Comparison of ENCODE assay signal across 10 mouse cellular contexts in genomic region chr13:43235982-43236381, GRCm38 (mm10).
A peak's percentile ranks its signal among the peaks of the same experiment; 100 is the strongest.
DNase-seq lines count a peak whose midpoint lies in the region; ATAC-seq lines count a peak whose summit lies in the region.
"Had no signal": no experiment of that assay in that cellular context is flagged by ENCODE, and none has a peak within 500 bp of the region (broad histone marks: within the 10 kb centered on the region; RNA-seq: fewer than 3 reads in every experiment).

No protein-coding gene starts in this region.

- no peaks in the 10 kb centered on the region for H3K9me3 ChIP-seq in forebrain, embryonic 13.5 days (replicated peaks)
- H3K9me3 ChIP-seq in forebrain, embryonic 16.5 days (ENCODE audit: control insufficient read depth, low read length), result no peaks in the 10 kb centered on the region
- H3K9me3 ChIP-seq in hindbrain, embryonic 15.5 days, result no peaks in the 10 kb centered on the region
- no peaks in the 10 kb centered on the region for H3K9me3 ChIP-seq in hindbrain, embryonic 11.5 days (ENCODE audit: control insufficient read depth, low read length)
- no peaks in the 10 kb centered on the region for H3K9me3 ChIP-seq in neural tube, embryonic 13.5 days
- no peaks in the 10 kb centered on the region for H3K9me3 ChIP-seq in neural tube, embryonic 15.5 days (replicated peaks)

- ATAC-seq in forebrain, embryonic 13.5 days, result no peak
- no peak for ATAC-seq in forebrain, embryonic 16.5 days
- no peak for ATAC-seq in hindbrain, embryonic 15.5 days (ENCODE audit: low FRiP score, low read depth)
- ATAC-seq in hindbrain, embryonic 11.5 days (ENCODE audit: low FRiP score), result no peak
- no peak for ATAC-seq in neural tube, embryonic 13.5 days (ENCODE audit: low read depth)
- no peak for ATAC-seq in neural tube, embryonic 15.5 days (ENCODE audit: low FRiP score)

- no peak overlapping the region for H3K4me2 ChIP-seq in forebrain, embryonic 13.5 days
- no peak overlapping the region for H3K4me2 ChIP-seq in forebrain, embryonic 16.5 days (ENCODE audit: low read length)
- H3K4me2 ChIP-seq in hindbrain, embryonic 15.5 days, result no peak overlapping the region
- H3K4me2 ChIP-seq in hindbrain, embryonic 11.5 days (replicated peaks; ENCODE audit: low read depth, low read length), result no peak overlapping the region
- no peak overlapping the region for H3K4me2 ChIP-seq in neural tube, embryonic 13.5 days
- H3K4me2 ChIP-seq in neural tube, embryonic 15.5 days, result no peak overlapping the region

- no peak for DNase-seq in hindbrain, embryonic 11.5 days (ENCODE audit: low spot score)
- DNase-seq in neural tube, embryonic 10.5 days (ENCODE audit: extremely low spot score, low spot score), result no peak
- DNase-seq in ovary, postnatal 36 days (ENCODE audit: low spot score), result no peak
- DNase-seq: adrenal gland, postnatal 14 days; cerebellum, adult 9-11 months had no signal

- no peak overlapping the region for H3K4me3 ChIP-seq in forebrain, embryonic 13.5 days
- no peak overlapping the region for H3K4me3 ChIP-seq in forebrain, embryonic 16.5 days (replicated peaks; ENCODE audit: low read length)
- H3K4me3 ChIP-seq in hindbrain, embryonic 15.5 days, result no peak overlapping the region
- no peak overlapping the region for H3K4me3 ChIP-seq in hindbrain, embryonic 11.5 days (ENCODE audit: low read depth, low read length)
- no peak overlapping the region for H3K4me3 ChIP-seq in neural tube, embryonic 13.5 days
- H3K4me3 ChIP-seq in neural tube, embryonic 15.5 days (replicated peaks), result no peak overlapping the region

- H3K4me1 ChIP-seq in forebrain, embryonic 13.5 days, result peaks cover 41% of the 10 kb centered on the region
- peaks cover 20% of the 10 kb centered on the region for H3K4me1 ChIP-seq in forebrain, embryonic 16.5 days (replicated peaks; ENCODE audit: control insufficient read depth, insufficient read depth, low read length)
- peaks cover 34% of the 10 kb centered on the region for H3K4me1 ChIP-seq in hindbrain, embryonic 15.5 days (replicated peaks)
- H3K4me1 ChIP-seq in hindbrain, embryonic 11.5 days (replicated peaks; ENCODE audit: control insufficient read depth, insufficient read depth, low read length), result no peaks in the 10 kb centered on the region
- H3K4me1 ChIP-seq in neural tube, embryonic 13.5 days (replicated peaks), result peaks cover 46% of the 10 kb centered on the region
- H3K4me1 ChIP-seq in neural tube, embryonic 15.5 days, result peaks cover 32% of the 10 kb centered on the region

- WGBS in forebrain, embryonic 13.5 days, result 85% methylated on average over 4 of the region's 4 CpGs
- WGBS in forebrain, embryonic 16.5 days, result 88% methylated on average over 4 of the region's 4 CpGs
- 79% methylated on average over 4 of the region's 4 CpGs for WGBS in hindbrain, embryonic 15.5 days
- 74% methylated on average over 4 of the region's 4 CpGs for WGBS in hindbrain, embryonic 11.5 days
- WGBS in neural tube, embryonic 13.5 days, result 80% methylated on average over 4 of the region's 4 CpGs
- WGBS in neural tube, embryonic 15.5 days, result 88% methylated on average over 4 of the region's 4 CpGs

- no peaks in the 10 kb centered on the region for H3K27me3 ChIP-seq in forebrain, embryonic 13.5 days
- H3K27me3 ChIP-seq in forebrain, embryonic 16.5 days (replicated peaks; ENCODE audit: control insufficient read depth, insufficient read depth, low read length), result no peaks in the 10 kb centered on the region
- H3K27me3 ChIP-seq in hindbrain, embryonic 15.5 days, result no peaks in the 10 kb centered on the region
- H3K27me3 ChIP-seq in hindbrain, embryonic 11.5 days (ENCODE audit: control insufficient read depth, insufficient read depth, low read length), result no peaks in the 10 kb centered on the region
- no peaks in the 10 kb centered on the region for H3K27me3 ChIP-seq in neural tube, embryonic 13.5 days
- no peaks in the 10 kb centered on the region for H3K27me3 ChIP-seq in neural tube, embryonic 15.5 days (replicated peaks)

- H3K27ac ChIP-seq in forebrain, embryonic 13.5 days, result 0 out of 2 replicates have a peak overlapping the region, but pooled peaks have one; percentile 1
- H3K27ac ChIP-seq in forebrain, embryonic 16.5 days (ENCODE audit: low read length), result no peak overlapping the region
- peak overlapping the region; percentile 52 for H3K27ac ChIP-seq in hindbrain, embryonic 15.5 days (replicated peaks)
- H3K27ac ChIP-seq in hindbrain, embryonic 11.5 days (ENCODE audit: low read depth, low read length), result no peak overlapping the region
- peak overlapping the region; percentile 64 for H3K27ac ChIP-seq in neural tube, embryonic 13.5 days (replicated peaks)
- H3K27ac ChIP-seq in neural tube, embryonic 15.5 days (replicated peaks), result 0 out of 2 replicates have a peak overlapping the region, but pooled peaks have one; percentile 24

- no peak overlapping the region for H3K9ac ChIP-seq in forebrain, embryonic 13.5 days
- no peak overlapping the region for H3K9ac ChIP-seq in forebrain, embryonic 16.5 days (replicated peaks; ENCODE audit: low read depth, low read length)
- H3K9ac ChIP-seq in hindbrain, embryonic 15.5 days, result no peak overlapping the region
- H3K9ac ChIP-seq in hindbrain, embryonic 11.5 days (ENCODE audit: low read depth, low read length), result no peak overlapping the region
- no peak overlapping the region for H3K9ac ChIP-seq in neural tube, embryonic 13.5 days
- no peak overlapping the region for H3K9ac ChIP-seq in neural tube, embryonic 15.5 days (replicated peaks)

- H3K36me3 ChIP-seq in forebrain, embryonic 13.5 days (ENCODE audit: poor library complexity, severe bottlenecking), result no peaks in the 10 kb centered on the region
- H3K36me3 ChIP-seq in forebrain, embryonic 16.5 days (ENCODE audit: control insufficient read depth, insufficient read depth), result no peaks in the 10 kb centered on the region
- H3K36me3 ChIP-seq in hindbrain, embryonic 15.5 days, result no peaks in the 10 kb centered on the region
- H3K36me3 ChIP-seq in hindbrain, embryonic 11.5 days (ENCODE audit: control insufficient read depth, insufficient read depth, low read length), result no peaks in the 10 kb centered on the region
- no peaks in the 10 kb centered on the region for H3K36me3 ChIP-seq in neural tube, embryonic 13.5 days
- no peaks in the 10 kb centered on the region for H3K36me3 ChIP-seq in neural tube, embryonic 15.5 days

Comparison
In these comparisons a context has a peak if more than half of its experiments do, and no peak if none do; other contexts are left out.
1. H3K27ac ChIP-seq: peak in forebrain, embryonic 13.5 days (single experiment), hindbrain, embryonic 15.5 days (single experiment), neural tube, embryonic 13.5 days (single experiment) and neural tube, embryonic 15.5 days (single experiment); none in forebrain, embryonic 16.5 days (single experiment) and hindbrain, embryonic 11.5 days (single experiment).